Mouse (Mus musculus) naive thymus-derived CD4-positive, alpha-beta T cell, adult 2 months (primary cell): ENCODE measurements around the gene Gla.

ENCODE experiments used
- DNase-seq: peaks from one replicate; pipeline ENCODE4 v3.0.0-alpha.2; 2011; ENCODE audit warnings: low read depth

Gene Gla

GRCm38 (mm10) chrX:134588261-134588660 is 12.7 kb downstream of the Gla start:
- DNase-seq: no peak

- DNase-seq: no peak
Measured at GRCm38 (mm10) chrX:134586447-134586846, 14.5 kb downstream of the Gla start.

GRCm38 (mm10) chrX:134585103-134586002 is 15.6 kb downstream of the Gla start, which contains the start of gene Rpl36a:
TSS of gene Rpl36a (plus strand) at chrX:134585654.
- peak; percentile 93 for DNase-seq

- DNase-seq: no peak
Measured at GRCm38 (mm10) chrX:134582888-134583669, 17.8 kb downstream of the Gla start, which contains the start of gene Btk. TSS of gene Btk (minus strand) at chrX:134583570.

- DNase-seq: no peak
Measured at GRCm38 (mm10) chrX:134582270-134582669, 18.7 kb downstream of the Gla start.

- DNase-seq: no peak
Measured at GRCm38 (mm10) chrX:134580528-134581305, 20.2 kb downstream of the Gla start.

- no peak for DNase-seq
Measured at GRCm38 (mm10) chrX:134577896-134578295, 23.0 kb downstream of the Gla start.

GRCm38 (mm10) chrX:134566536-134567222 is 34.2 kb downstream of the Gla start:
- DNase-seq: peak; percentile 73

GRCm38 (mm10) chrX:134564326-134564725 is 36.6 kb downstream of the Gla start:
- no peak for DNase-seq

- DNase-seq: no peak
Measured at GRCm38 (mm10) chrX:134554425-134554824, 46.5 kb downstream of the Gla start.

- no peak for DNase-seq
Measured at GRCm38 (mm10) chrX:134553326-134553725, 47.6 kb downstream of the Gla start.

GRCm38 (mm10) chrX:134550903-134551302 is 50.0 kb downstream of the Gla start:
- DNase-seq: peak; percentile 73

- DNase-seq: no peak
Measured at GRCm38 (mm10) chrX:134547330-134547729, 53.6 kb downstream of the Gla start.

- no peak for DNase-seq
Measured at GRCm38 (mm10) chrX:134541955-134542308, 59.0 kb downstream of the Gla start.

GRCm38 (mm10) chrX:134541145-134541954 is 59.6 kb downstream of the Gla start, which contains the start of gene Timm8a1:
TSS of gene Timm8a1 (minus strand) at chrX:134541865.
- DNase-seq: peak; percentile 79

- DNase-seq: peak; percentile 39
Measured at GRCm38 (mm10) chrX:134540414-134541135, 60.4 kb downstream of the Gla start.

- DNase-seq: peak; percentile 68
Measured at GRCm38 (mm10) chrX:134539795-134540194, 61.1 kb downstream of the Gla start.
